25 mouse cellular contexts compared by ENCODE assay signal in the genomic region with DNA sequence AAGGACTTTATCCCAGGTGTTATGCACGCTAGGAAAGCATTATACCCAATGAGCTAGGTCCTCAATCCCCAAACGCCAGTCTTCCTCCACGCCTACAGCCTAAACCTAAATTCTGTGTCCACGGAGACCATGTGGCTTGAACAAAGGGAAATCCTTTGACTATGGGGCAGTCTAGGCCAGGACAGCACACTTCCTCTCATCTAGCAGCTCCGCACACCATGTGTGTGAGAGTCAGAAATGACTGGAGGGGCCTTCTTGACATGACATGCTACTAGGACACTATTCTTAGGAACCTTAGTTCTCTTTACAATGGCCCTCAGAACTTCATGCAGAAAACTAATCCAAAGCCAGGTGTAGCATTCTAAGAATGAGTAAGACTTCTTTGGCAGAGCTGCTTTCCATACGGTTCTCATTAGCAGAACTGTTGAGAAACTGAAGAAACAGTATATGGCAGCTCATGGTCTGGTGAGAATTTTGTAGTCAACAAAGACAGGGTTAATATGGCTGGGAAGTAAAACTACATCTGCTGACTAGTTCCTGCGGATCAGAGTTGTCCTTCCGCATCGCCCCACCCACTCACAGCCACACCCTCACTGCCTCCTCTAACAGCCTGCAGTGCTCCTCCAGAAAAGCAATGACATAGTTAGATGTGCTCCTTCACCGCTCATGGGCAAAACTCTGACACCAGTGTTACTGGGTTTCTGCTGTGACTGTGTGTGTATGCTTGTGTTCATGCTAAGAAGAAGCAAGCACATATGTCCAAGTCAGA. TPM values are rescaled to one million over a fixed set of nuclear protein-coding genes. Genes with fewer than 3 reads are reported as not detected.
"Had no signal": no experiment of that assay in that cellular context is flagged by ENCODE, and none has a peak within 500 bp of the region (broad histone marks: within the 10 kb centered on the region; RNA-seq: fewer than 3 reads in every experiment).

No protein-coding gene starts in this region.

- H3K9ac ChIP-seq: liver, embryonic 15.5 days; lung, embryonic 14.5 days; midbrain, embryonic 13.5 days; midbrain, embryonic 15.5 days; neural tube, embryonic 13.5 days; neural tube, embryonic 15.5 days; stomach, embryonic 15.5 days had no signal

- H3K4me3 ChIP-seq: liver, embryonic 15.5 days; megakaryocyte, embryonic 14.5 days; midbrain, embryonic 13.5 days; midbrain, embryonic 15.5 days; myocyte; neural tube, embryonic 13.5 days; neural tube, embryonic 15.5 days; stomach, embryonic 15.5 days had no signal

- H3K4me1 ChIP-seq: liver, embryonic 15.5 days; megakaryocyte, embryonic 14.5 days; midbrain, embryonic 13.5 days; midbrain, embryonic 15.5 days; neural tube, embryonic 13.5 days; neural tube, embryonic 15.5 days; stomach, embryonic 15.5 days had no signal

- H3K9me3 ChIP-seq: liver, embryonic 15.5 days; megakaryocyte, embryonic 14.5 days; midbrain, embryonic 13.5 days; midbrain, embryonic 15.5 days; neural tube, embryonic 13.5 days; neural tube, embryonic 15.5 days; stomach, embryonic 15.5 days had no signal

- ATAC-seq: midbrain, embryonic 13.5 days; midbrain, embryonic 15.5 days had no signal

- H3K4me2 ChIP-seq: liver, embryonic 15.5 days; lung, embryonic 14.5 days; midbrain, embryonic 11.5 days; midbrain, embryonic 13.5 days; midbrain, embryonic 15.5 days; neural tube, embryonic 13.5 days; neural tube, embryonic 15.5 days; stomach, embryonic 15.5 days had no signal

- H3K36me3 ChIP-seq: stomach, embryonic 15.5 days had no signal

- H3K27me3 ChIP-seq: liver, embryonic 15.5 days; megakaryocyte, embryonic 14.5 days; midbrain, embryonic 13.5 days; midbrain, embryonic 15.5 days; neural tube, embryonic 13.5 days; neural tube, embryonic 15.5 days; stomach, embryonic 15.5 days had no signal

- H3K27ac ChIP-seq: liver, embryonic 15.5 days; midbrain, embryonic 13.5 days; midbrain, embryonic 15.5 days; neural tube, embryonic 13.5 days; neural tube, embryonic 15.5 days; stomach, embryonic 15.5 days; stomach, postnatal 0 days had no signal

- DNase-seq: lung, adult 18-20 months; lung, embryonic 14.5 days; lung, postnatal 10 days; lung, postnatal 4 days; retina, postnatal 1 day; right cerebral cortex, postnatal 14 days; thymus, adult 2 months; thymus, postnatal 25 days; thymus, postnatal 4 days had no signal

RNA-seq across cellular contexts. Expression of a gene that starts 48.7 kb away (rescaled TPM):
- total RNA-seq: midbrain, postnatal 0 days had no signal
- polyA plus RNA-seq: liver, embryonic 15.5 days; lung, embryonic 14.5 days; lung, embryonic 16.5 days; midbrain, embryonic 11.5 days; midbrain, embryonic 13.5 days; midbrain, embryonic 15.5 days; midbrain, postnatal 0 days; myocyte; neural tube, embryonic 11.5 days; neural tube, embryonic 13.5 days; neural tube, embryonic 15.5 days; spleen, adult 2 months; stomach, embryonic 15.5 days; stomach, postnatal 0 days; testis, adult 2 months; thymus, adult 2 months; urinary bladder, adult 2 months had no signal
